Mouse (Mus musculus) embryonic facial prominence, embryonic 13.5 days (tissue): ENCODE results near the gene Plcg2. TPM values are rescaled to one million over a fixed set of nuclear protein-coding genes. Genes with fewer than 3 reads are reported as not detected.

ENCODE experiments used
- ATAC-seq: fragments of 200-750 bp; cut with Nextera tagmentation; 2 replicates; pipeline ENCODE4 v1.8.0; 2017; ENCODE audit warnings: low read depth; ENCODE audit not compliant: insufficient number of reproducible peaks, insufficient read depth, low FRiP score, low TSS enrichment
- H3K27ac ChIP-seq: fragments of 300-500 bp; sonication (generic); 2 replicates; pipeline ENCODE4 v1.5.1; 2015; ENCODE audit warnings: moderate library complexity, mild to moderate bottlenecking, inconsistent platforms
- H3K27me3 ChIP-seq: fragments of 300-500 bp; sonication (generic); 2 replicates; pipeline ENCODE4 v1.6.1; 2015; ENCODE audit warnings: mild to moderate bottlenecking, inconsistent platforms
- H3K36me3 ChIP-seq: fragments of 300-500 bp; sonication (generic); 2 replicates; pipeline ENCODE4 v1.6.1; 2015; ENCODE audit warnings: mild to moderate bottlenecking, inconsistent platforms
- H3K4me1 ChIP-seq: fragments of 300-500 bp; sonication (generic); 2 replicates; pipeline ENCODE4 v1.6.1; 2015; ENCODE audit warnings: inconsistent platforms
- H3K4me2 ChIP-seq: fragments of 300-500 bp; sonication (generic); 2 replicates; pipeline ENCODE4 v1.6.1; 2015; ENCODE audit warnings: moderate library complexity, mild to moderate bottlenecking, inconsistent platforms
- H3K4me3 ChIP-seq: fragments of 300-500 bp; sonication (generic); 2 replicates; pipeline ENCODE4 v1.5.1; 2015; ENCODE audit warnings: mild to moderate bottlenecking, inconsistent platforms
- H3K9ac ChIP-seq: fragments of 300-500 bp; sonication (generic); 2 replicates; pipeline ENCODE4 v1.6.1; 2015; ENCODE audit warnings: mild to moderate bottlenecking, inconsistent platforms
- H3K9me3 ChIP-seq: fragments of 300-500 bp; sonication (generic); 2 replicates; pipeline ENCODE4 v1.6.1; 2016; ENCODE audit warnings: inconsistent platforms
- WGBS: fragments of 180-500 bp; shearing (Covaris S2); methylation state at CpG from one replicate; pipeline ENCODE4 v1.1.7; 2015; ENCODE audit warnings: mixed read lengths; 5-methylcytosine and 5-hydroxymethylcytosine counted together
- polyA plus RNA-seq: library from polyadenylated mRNA; unstranded; fragments of >200 nt; fragmentation: Nextera tagmentation; extraction: Ambion mirVana; gene quantifications from 2 replicates; pipeline ENCODE4 v1.2.1, GENCODE M21; 2015

Plcg2 gene
- polyA plus RNA-seq, 1 experiment from 2014 or later: 2.4 TPM

DNA sequence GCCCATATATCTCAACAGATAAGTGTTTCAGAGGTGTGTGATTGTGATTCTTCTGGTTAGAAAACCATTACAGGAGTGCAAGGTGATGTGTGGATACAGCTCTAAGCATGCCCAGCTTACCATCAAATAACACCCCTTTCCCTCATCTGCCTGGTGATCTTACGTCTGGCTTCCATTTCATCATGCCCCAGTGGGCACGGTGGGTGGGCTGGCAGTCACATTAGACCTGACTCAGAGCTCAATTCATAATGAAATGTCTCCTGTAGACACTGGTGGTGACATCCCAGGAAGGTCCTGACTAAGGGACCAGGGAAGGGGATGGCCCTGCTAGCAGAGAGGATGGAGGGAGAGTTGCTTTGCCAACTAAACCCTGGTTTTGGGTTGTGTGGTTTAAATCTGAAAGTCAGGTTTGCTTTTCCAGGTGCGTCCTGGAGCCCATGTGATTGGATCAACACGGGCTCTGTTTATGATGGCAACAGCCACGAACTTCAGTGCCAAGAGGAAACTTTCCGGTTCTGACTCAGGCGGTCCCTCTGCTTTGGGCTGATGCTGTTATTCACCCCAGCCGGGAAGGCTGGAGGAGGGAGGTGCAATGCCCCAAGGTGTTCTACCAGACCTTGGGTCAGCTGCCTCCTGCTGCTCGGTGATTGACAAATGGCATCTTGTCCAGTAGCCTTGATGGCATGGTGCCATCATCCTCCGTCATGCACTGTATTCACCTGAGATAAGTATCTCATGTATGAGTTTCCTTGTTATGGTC is 9.7 kb upstream of the Plcg2 start:
- 74% methylated on average over 10 of the region's 10 CpGs for WGBS
- no peaks in the 10 kb centered on the region for H3K36me3 ChIP-seq
- H3K4me1 ChIP-seq: no peaks in the 10 kb centered on the region
- no peak overlapping the region for H3K9ac ChIP-seq
- no peak for ATAC-seq
- H3K27ac ChIP-seq: no peak overlapping the region
- 0 out of 2 replicates have a peak, but pooled peaks cover 2% of the 10 kb centered on the region for H3K27me3 ChIP-seq
- no peak overlapping the region for H3K4me3 ChIP-seq
- no peaks in the 10 kb centered on the region for H3K9me3 ChIP-seq
- no peak overlapping the region for H3K4me2 ChIP-seq

- no peak for ATAC-seq
- H3K4me3 ChIP-seq: no peak overlapping the region
- H3K27ac ChIP-seq: no peak overlapping the region
- no peak overlapping the region for H3K4me2 ChIP-seq
- H3K4me1 ChIP-seq: peaks cover 8% of the 10 kb centered on the region
- WGBS: 16% methylated on average over 9 of the region's 9 CpGs
- no peaks in the 10 kb centered on the region for H3K9me3 ChIP-seq
- H3K27me3 ChIP-seq: peaks cover 30% of the 10 kb centered on the region
- no peak overlapping the region for H3K9ac ChIP-seq
- no peaks in the 10 kb centered on the region for H3K36me3 ChIP-seq
Measured at GRCm38 (mm10) chr8:117493543-117493942, 4.5 kb upstream of the Plcg2 start.

DNA sequence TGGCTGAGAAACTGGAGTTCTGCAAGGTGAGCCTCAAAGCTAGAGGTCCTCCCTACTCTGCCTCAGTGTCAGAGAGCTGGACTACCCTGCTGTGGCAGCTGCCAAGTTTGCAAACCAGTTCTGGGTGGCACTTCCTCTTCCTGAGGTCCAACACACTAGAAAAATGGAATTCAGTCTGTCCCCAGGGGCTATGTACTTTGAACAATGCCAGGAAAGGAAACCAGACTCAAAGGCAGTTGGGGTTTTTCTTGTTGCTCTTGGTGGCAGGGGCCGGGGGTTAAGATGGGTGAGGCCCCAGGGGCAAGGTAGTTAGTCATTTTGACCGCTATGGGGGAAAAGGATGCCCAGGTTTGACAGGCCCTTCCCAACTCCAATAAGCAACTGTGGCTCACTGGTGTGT is 3.2 kb upstream of the Plcg2 start:
- H3K27ac ChIP-seq: no peak overlapping the region
- H3K9ac ChIP-seq: no peak overlapping the region
- 51% methylated on average over 2 of the region's 2 CpGs for WGBS
- H3K4me2 ChIP-seq: no peak overlapping the region
- H3K36me3 ChIP-seq: no peaks in the 10 kb centered on the region
- peaks cover 13% of the 10 kb centered on the region for H3K4me1 ChIP-seq
- H3K27me3 ChIP-seq: peaks cover 39% of the 10 kb centered on the region
- ATAC-seq: no peak
- no peaks in the 10 kb centered on the region for H3K9me3 ChIP-seq
- H3K4me3 ChIP-seq: no peak overlapping the region

DNA sequence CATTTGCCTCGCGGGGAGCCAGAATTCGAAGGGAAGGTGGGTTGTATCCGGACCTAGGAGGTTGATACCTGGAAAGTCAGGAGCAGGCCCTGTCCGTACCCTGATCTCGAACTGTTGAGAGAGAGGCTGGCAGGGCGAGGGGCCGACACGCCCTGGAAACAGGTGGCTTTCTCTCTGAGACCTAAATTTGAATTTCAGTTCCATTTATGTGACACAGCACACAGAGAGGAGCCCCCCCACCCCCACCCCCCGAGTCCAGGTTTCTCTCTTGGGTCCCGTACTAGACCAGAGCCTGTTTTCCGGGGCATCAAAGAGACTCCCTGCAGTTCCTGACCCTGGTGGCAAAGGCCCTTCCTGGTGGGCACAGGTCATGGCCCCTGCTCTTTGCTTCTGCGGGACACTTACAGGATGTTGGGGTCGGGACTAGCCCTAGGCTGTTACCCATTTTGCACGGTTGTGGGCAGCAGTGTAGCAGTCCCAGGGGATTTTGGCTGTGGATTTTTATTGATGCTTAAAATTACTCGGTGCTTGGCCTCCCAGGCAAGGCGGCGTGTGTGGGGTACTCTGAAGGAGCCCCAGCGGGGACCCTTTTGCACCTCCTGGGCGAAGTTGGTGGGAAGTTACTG is 937 bp downstream of the Plcg2 start:
- Histone ChIP-seq H3K4me2 (peak overlapping the region; percentile 98), H3K36me3 (no peaks in the 10 kb centered on the region), H3K9me3 (no peaks in the 10 kb centered on the region), H3K27ac (no peak overlapping the region), H3K27me3 (peaks cover 31% of the 10 kb centered on the region), H3K4me1 (peaks cover 13% of the 10 kb centered on the region), H3K9ac (peak overlapping the region; percentile 68), H3K4me3 (peak overlapping the region; percentile 57)
- no peak for ATAC-seq
- WGBS: 5% methylated on average over 20 of the region's 20 CpGs

DNA sequence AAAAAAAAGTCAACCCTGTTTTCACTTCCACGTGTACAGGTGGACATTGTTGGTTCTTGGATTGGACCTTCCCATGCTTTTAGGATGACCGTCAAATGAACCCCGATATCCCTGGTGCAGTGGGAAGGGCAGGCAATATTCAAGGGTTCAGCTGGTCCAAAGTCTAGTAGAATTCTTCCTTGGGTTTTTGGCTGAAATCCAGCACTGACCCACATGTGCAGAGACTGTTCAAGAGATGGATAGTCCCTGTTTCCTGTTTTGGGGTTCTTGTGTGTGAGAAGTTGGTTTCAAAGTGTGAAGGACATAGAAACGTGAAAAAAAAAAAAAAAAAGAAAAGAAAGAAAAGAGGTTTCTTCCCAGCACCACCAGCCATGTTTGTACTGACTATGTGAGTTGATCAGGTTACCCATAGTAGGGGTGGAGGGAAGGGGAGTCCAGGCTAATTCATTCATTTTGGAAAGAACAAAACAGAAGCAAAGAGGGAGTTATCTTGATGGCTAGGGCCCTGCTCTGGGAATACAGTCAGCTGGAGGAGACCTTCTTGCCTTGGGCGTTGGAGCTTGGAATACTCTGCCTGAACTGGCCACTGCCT is 2.2 kb downstream of the Plcg2 start:
- H3K4me3 ChIP-seq: no peak overlapping the region
- H3K36me3 ChIP-seq: no peaks in the 10 kb centered on the region
- no peaks in the 10 kb centered on the region for H3K9me3 ChIP-seq
- no peak overlapping the region for H3K4me2 ChIP-seq
- 73% methylated on average over 5 of the region's 5 CpGs for WGBS
- ATAC-seq: no peak
- no peak overlapping the region for H3K9ac ChIP-seq
- peaks cover 31% of the 10 kb centered on the region for H3K27me3 ChIP-seq
- H3K27ac ChIP-seq: no peak overlapping the region
- peaks cover 13% of the 10 kb centered on the region for H3K4me1 ChIP-seq

- H3K4me2 ChIP-seq: no peak overlapping the region
- no peaks in the 10 kb centered on the region for H3K9me3 ChIP-seq
- ATAC-seq: no peak
- peaks cover 13% of the 10 kb centered on the region for H3K4me1 ChIP-seq
- H3K36me3 ChIP-seq: no peaks in the 10 kb centered on the region
- H3K9ac ChIP-seq: no peak overlapping the region
- H3K4me3 ChIP-seq: no peak overlapping the region
- WGBS: 89% methylated on average over 6 of the region's 6 CpGs
- H3K27ac ChIP-seq: no peak overlapping the region
- H3K27me3 ChIP-seq: peaks cover 31% of the 10 kb centered on the region
Measured at GRCm38 (mm10) chr8:117501323-117501722, 3.2 kb downstream of the Plcg2 start.

GRCm38 (mm10) chr8:117503405-117504069 is 5.4 kb downstream of the Plcg2 start:
- WGBS: 68% methylated on average over 13 of the region's 13 CpGs

GRCm38 (mm10) chr8:117507703-117508102 is 9.6 kb downstream of the Plcg2 start:
- no peak for ATAC-seq
- H3K4me3 ChIP-seq: no peak overlapping the region

More at GRCm38 (mm10) chr8:117503405-117504069, 5.4 kb downstream of the Plcg2 start:
- Histone ChIP-seq H3K27me3 (peaks cover 9% of the 10 kb centered on the region), H3K4me2 (no peak overlapping the region), H3K9me3 (no peaks in the 10 kb centered on the region), H3K4me3 (no peak overlapping the region), H3K27ac (no peak overlapping the region), H3K4me1 (peaks cover 5% of the 10 kb centered on the region), H3K36me3 (no peaks in the 10 kb centered on the region), H3K9ac (no peak overlapping the region)
- no peak for ATAC-seq

GRCm38 (mm10) chr8:117516876-117517565 is 18.9 kb downstream of the Plcg2 start:
- no peaks in the 10 kb centered on the region for H3K27me3 ChIP-seq
- peak overlapping the region; percentile 80 for H3K27ac ChIP-seq
- no peaks in the 10 kb centered on the region for H3K9me3 ChIP-seq
- H3K4me1 ChIP-seq: peaks cover 8% of the 10 kb centered on the region
- ATAC-seq: peak; percentile 57; the same call in 1 of the 2 replicates
- 50% methylated on average over 14 of the region's 14 CpGs for WGBS
- H3K36me3 ChIP-seq: no peaks in the 10 kb centered on the region
- peak overlapping the region; percentile 16; the same call in 1 of the 2 replicates for H3K9ac ChIP-seq
- no peak overlapping the region for H3K4me3 ChIP-seq
- H3K4me2 ChIP-seq: no peak overlapping the region

More at GRCm38 (mm10) chr8:117507703-117508102, 9.6 kb downstream of the Plcg2 start:
- 0 out of 2 replicates have a peak, but pooled peaks cover 8% of the 10 kb centered on the region for H3K9me3 ChIP-seq
- H3K27me3 ChIP-seq: no peaks in the 10 kb centered on the region
- no peak overlapping the region for H3K4me2 ChIP-seq
- no peak overlapping the region for H3K27ac ChIP-seq
- 89% methylated on average over 8 of the region's 8 CpGs for WGBS
- H3K9ac ChIP-seq: no peak overlapping the region
- no peaks in the 10 kb centered on the region; the same call in 1 of the 2 replicates for H3K4me1 ChIP-seq
- no peaks in the 10 kb centered on the region for H3K36me3 ChIP-seq

GRCm38 (mm10) chr8:117517861-117518260 is 19.8 kb downstream of the Plcg2 start:
- Histone ChIP-seq H3K4me2 (no peak overlapping the region), H3K9ac (no peak overlapping the region), H3K27ac (no peak overlapping the region), H3K4me3 (no peak overlapping the region), H3K27me3 (no peaks in the 10 kb centered on the region), H3K9me3 (no peaks in the 10 kb centered on the region), H3K4me1 (peaks cover 8% of the 10 kb centered on the region), H3K36me3 (no peaks in the 10 kb centered on the region)
- no peak for ATAC-seq
- 82% methylated on average over 9 of the region's 9 CpGs for WGBS

GRCm38 (mm10) chr8:117518873-117519272 is 20.8 kb downstream of the Plcg2 start:
- H3K4me3 ChIP-seq: no peak overlapping the region
- no peak overlapping the region for H3K9ac ChIP-seq
- H3K9me3 ChIP-seq: no peaks in the 10 kb centered on the region
- ATAC-seq: no peak
- no peaks in the 10 kb centered on the region for H3K36me3 ChIP-seq
- no peaks in the 10 kb centered on the region for H3K27me3 ChIP-seq
- no peak overlapping the region for H3K27ac ChIP-seq
- H3K4me1 ChIP-seq: peaks cover 8% of the 10 kb centered on the region
- WGBS: 72% methylated on average over 4 of the region's 4 CpGs
- H3K4me2 ChIP-seq: no peak overlapping the region
